Mouse (Mus musculus) hematopoietic stem cell, adult 5-6 weeks (primary cell): ENCODE data around the gene Fndc3b. TPM values are rescaled to one million over a fixed set of nuclear protein-coding genes. Genes with fewer than 3 reads are reported as not detected.

ENCODE experiments used
- ATAC-seq, 2 experiments: fragments of 125-278 bp in 1 of 2; replicated peaks in 1 of 2; 2 replicates each; pipeline ENCODE4 v1.8.0; 2016 to 2017; ENCODE audit warnings: inconsistent platforms in 2 of 2, mild to moderate bottlenecking in 2 of 2, moderate number of reproducible peaks in 2 of 2, low read depth in 1 of 2, moderate TSS enrichment in 1 of 2; ENCODE audit not compliant: low FRiP score in 2 of 2, poor library complexity in 2 of 2, severe bottlenecking in 2 of 2, insufficient read depth in 1 of 2, low TSS enrichment in 1 of 2
- total RNA-seq: library from RNA; stranded (forward); fragments of 172-1452, 232-1000 nt; gene quantifications from 2 replicates; pipeline ENCODE4 v1.2.3, GENCODE M21; 2017

The Fndc3b gene
- total RNA-seq, 1 experiment from 2014 or later = 6.5 TPM

DNA sequence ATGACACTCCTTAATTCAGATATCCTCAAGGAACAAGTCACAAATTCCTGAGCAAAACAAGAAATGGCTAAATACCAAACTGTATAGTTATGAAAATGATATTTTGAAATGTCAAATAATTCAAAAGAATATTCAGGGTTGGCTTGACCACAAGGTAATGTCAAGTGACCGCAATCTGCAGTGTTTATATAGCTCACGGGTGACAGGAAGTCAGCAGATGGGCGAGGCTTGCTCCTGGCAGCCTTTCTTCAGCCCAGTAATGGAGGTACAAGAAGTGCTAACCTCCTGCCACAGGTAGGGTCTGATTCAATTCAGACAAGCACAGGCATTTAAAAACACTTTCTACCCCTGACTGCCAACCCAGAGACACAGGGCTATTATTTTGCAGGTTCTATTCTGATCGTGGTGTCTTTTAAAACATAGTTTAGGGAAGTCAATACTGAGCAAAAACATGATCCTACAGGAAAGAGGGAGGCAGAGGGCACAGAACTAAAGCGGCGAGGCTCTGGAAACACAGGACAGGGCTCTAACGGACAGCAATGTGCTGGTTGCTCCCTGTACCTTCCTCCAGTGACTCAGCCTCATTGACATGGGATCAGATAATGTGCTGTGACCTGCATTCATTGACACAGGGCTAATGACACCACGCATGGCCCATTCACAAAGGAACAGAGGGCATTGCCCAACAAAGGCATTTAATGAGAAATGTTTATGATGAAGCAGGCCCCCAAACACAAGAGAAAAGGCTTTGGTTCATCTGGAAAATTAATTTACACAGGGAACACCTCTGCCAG lies 256.5 kb downstream of the Fndc3b start:
- ATAC-seq = no peak

DNA sequence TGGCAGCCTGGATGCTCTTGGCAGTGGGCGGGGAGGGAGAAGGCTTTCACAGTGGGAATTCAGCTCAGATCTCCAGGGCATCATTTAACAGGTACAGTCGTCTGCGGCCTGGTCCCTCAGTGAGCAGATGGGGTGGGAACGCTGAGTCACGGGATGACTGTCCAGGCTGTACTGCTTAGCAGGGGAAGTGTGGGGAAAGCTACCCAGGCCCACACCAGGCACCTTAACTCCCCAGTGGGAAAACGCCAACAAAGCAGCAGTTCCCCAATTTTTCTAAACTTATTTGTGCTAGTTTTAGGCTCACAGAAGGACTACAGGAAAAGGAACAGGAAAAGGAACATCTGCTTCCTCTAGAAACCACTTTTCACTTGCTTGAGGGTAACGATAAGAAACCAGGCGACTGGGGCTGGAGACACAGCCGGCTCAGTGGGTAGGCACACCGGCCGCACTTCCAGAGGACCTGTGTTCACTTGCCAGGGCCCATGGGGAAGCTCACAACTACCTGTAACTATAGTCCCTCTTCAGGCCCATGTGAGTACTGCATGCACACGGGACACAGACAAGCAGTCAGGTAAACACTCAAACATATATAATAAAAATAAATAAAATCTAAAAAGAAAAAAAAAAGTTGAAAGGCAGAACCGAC lies 257.5 kb downstream of the Fndc3b start:
- peak; percentile 82 to 86 for ATAC-seq

DNA sequence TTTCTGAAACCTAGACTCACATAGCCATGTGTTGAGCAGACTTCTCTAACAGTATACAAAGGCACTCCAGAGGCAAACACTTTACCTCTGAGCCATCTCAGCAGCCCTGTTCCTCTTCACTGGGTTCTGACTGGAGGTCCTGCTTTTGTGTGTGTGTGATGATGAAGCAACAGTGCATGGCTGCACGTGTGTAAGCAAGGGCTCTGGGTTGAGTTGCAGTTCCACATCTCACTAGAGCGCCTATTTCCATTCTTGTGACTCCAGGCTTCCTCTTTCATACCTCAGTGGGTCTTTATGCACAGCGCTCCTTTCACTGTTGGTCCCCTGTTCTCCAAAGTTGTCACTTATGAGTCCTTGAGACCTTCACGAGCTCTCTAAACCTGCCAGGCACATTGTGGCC lies 261.7 kb downstream of the Fndc3b start:
- ATAC-seq = no peak

DNA sequence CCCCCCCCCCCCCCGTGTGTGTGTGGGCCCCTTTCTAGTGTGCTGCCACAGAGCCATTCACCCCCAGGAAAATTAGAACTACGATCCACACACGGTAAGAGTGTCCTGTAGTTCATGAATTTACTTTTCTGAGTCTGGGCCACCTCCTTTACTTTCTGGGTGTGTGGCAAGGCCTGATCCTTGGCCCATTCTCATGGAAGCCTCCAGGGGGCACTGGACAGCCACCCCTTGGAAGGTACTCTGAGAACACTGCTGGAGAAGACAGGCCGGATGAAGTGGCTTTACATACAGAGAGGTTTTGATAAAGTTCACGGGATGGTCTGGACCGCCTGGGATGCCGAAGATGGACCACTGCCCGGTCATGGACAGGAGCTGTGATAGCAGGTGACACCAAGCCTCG lies 262.7 kb downstream of the Fndc3b start:
- ATAC-seq = no peak

DNA sequence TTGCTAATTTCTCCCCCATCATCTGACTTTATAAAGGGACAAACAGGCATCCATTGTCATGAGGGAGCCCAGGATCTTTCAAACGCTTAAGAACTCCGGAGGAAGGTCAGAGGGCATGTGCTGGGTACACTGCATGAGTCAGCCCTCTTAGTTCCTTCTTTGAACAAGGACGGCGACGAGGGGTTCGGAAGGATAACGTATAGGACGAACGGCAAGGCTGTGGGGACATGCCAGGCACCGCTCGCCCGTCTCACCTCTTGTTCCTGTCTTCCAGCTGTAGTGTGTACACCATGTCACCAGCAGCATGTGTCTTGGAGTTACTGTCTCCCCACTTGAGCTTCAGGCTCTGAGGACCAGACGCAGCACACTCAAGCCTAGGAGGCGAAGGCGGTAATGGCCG lies 271.4 kb downstream of the Fndc3b start:
- ATAC-seq = peak; percentile 51 to 60; a peak in 3 of 4 replicates

DNA sequence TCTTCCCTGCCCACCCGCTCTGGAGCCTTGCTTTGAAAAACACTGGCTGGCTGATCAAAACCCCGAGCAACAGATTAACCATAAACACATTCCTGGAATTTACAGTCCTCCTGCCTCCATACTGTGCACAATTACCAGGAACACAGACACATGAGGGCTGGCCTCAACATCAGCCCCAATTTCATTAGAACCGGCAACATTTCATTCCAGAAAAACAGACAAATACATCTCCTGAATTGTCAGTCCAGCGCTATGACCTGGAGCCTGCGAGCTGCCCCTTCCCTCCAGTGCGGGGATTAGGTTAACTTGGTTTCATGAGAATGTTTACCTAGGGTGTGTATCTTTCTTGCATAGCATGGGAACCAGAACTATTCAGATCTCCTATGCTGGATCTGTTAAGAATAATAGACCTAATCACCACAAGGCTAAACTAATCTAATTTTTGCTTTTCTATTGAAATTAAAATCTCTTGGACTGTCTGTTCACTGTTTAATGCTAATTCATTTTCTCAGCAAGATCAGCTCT lies 275.9 kb downstream of the Fndc3b start:
- no peak for ATAC-seq

DNA sequence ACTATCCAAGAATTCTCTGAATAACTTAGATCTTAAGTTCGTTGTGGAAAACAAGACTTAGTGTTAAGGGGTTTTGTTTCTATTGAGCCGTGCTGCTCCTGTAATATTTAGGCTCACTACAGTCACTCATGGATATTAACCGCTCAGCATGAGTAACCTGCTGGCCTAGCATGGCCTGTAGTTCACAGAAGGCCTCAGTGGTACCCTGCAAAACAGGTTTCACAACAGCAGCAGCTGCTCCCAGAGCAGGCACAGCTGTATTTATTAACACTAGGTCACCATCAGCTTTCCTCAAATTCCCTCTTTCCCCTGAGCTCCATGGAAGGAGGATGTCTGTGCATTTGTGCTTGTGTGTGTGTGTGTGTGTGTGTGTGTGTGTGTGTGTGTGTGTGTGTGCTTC lies 278.1 kb downstream of the Fndc3b start:
- ATAC-seq = no peak

DNA sequence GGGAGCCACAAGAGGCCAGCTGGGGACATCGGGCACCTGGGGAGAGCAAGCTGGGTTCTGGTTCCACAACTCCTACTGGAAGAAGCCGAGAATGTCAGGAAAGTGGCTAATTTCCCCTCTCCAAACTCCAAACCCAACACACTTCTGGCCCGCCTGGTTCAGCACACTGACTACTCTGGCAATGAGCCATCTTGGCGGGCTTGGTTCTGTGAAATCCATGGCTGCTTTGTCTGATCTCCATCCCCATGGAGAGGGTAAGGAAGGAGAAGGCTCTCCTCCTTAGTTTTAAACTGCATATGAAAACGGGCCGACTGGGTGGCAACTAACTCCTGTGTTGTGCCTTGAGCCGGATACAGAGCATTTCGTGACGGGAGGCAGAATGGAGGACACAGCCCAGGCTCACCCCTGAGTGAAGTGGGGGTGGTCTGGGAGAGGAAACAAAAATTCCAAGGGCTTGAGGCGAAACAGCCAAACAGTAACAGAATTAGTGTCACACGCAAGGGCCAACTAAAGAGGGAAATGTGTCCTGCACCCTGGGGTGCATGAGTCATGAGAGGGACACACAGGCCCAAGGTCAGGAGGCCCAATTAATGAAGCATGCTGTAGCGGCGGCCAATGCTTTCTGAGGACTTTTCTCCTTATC lies 280.4 kb downstream of the Fndc3b start:
- no peak for ATAC-seq

DNA sequence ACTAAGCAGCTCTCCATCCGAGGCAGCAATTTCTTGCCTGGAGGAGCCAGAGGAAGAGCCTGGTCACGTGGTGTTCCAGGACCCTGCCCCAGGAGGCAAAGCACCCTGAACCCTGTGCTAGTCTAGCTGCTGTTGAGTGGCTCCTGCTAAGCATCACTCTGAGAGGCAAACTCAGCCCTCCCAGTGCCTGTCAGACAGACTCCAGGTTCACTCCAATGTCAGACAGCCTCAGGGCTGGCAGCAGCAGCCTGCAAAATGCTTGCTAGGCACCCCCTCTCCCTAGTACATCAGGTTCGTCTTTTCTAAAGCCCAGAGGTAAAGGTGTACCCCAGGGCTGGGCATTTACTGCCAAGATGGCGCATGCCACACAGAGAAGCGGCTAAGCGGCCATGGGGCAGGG lies 283.7 kb downstream of the Fndc3b start:
- ATAC-seq = no peak

DNA sequence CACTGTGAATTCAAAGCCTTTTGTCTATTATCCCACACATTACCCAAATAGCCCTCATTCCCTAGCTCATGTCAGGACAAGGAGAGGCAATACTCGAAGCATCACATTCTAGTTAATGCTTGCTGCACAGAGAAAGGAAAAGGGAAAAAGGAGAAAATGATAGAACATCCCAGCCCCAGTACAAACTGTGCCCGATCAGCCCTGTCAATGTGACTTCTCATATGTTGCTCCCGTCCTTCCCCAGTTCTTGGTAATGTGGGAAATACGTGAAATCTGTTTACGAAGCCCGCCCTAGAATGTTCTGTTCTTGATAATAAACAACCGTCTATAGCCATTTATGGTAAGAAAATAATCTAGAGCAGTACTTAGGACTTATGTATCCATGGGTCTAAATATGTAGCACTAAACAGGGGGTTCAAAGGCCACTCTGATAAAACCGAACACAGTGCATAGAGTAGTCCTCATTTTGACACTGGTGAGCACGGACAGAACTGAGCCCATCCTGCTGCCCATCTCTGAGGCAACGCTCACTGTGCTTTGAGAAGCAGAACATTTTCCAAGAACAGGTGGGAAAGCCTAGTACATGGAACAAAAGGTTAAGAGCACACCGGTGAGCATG lies 286.9 kb downstream of the Fndc3b start:
- ATAC-seq = no peak

DNA sequence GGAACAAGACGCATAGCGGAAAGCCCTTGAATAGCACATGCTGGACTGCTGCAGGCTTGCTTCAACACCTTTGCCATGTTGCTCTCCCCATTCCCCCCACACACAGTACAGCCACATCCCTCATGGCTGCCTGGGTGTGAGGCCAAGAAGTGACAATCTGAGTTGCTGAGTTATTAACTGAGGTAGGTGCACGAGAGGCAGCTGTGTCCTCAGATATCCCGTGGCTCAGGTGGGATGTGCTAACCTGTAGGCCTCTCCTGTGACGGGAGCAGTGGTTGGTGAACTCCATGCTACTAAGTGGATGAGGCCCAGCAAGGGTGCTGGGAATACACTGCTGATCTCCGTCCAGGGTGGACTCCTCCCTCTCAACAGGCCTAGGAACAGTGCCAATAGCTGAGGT lies 288.6 kb downstream of the Fndc3b start:
- no peak for ATAC-seq

DNA sequence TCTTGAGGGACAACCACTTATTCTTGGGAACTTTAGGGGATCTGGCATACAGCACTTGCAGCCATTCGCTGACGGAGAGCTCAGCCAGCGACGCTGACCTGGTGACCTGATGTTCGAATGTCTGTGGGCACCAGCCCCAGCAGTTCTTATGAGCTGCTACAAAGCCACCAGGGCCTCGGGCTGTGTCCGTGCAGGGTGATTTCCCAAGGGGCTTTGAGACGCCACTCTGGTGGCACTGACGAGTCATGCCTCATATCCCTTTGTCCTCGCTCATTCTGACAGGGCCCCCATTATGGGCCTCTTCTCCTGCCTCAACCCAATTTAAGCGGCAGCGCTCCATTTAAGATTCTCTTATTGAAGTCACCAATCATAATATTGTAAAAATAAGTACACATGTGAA lies 289.1 kb downstream of the Fndc3b start:
- ATAC-seq = no peak

DNA sequence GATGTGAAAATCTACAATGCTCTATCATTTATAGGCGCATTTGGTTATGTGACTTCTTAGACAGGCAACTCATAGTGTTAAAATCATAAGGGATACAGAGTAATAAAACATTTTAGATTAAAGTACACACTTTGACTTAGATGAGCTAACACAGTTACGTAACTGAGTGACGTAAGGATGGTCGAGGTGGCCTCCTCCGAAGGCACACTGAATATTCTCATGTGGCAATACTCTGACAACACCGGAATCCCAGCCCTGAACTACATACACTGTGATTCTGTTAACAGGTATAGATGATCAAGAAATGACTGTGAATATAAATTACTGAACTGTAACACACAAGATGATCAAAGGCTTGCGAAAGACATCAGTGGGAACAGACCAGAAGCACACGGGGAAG lies 292.5 kb downstream of the Fndc3b start:
- ATAC-seq = no peak

DNA sequence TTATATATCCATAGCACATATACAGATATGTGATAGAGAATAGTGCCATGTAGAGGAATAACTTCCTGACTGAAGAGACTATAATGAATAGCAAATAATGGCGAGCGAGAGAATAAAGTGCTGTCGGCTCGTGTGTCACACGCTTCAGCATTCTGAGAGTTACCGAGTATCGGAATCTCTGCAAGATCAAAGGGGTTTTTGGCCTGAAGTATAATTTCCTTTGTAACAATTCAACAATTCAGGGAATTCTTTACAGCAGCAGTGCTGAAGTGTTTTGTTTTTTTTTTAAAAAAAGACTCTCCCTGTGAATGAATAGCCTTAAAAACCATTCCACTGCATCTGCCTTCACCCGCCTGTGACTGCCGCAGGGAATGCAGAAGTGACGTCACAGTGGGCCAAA lies 294.3 kb downstream of the Fndc3b start:
- ATAC-seq = no peak

DNA sequence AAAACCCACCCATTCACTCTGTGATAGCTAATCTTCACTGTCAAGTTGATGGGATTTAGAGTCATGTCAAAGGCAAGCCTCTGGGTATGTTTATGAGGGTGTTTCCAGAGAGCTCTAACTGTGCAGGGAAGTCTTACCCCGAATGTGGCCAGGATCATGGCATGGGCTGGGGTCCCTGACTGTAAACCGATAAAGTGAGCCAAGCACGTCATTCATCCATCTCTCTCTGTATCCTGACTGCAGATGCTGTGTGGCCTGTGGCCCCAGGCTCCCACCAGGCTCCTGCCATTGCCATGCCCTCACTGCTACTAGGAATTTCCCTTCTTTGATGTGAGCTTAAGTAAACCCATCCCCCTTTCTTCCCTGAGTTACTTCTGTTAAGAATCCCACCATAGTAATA lies 297.5 kb downstream of the Fndc3b start:
- no peak for ATAC-seq

DNA sequence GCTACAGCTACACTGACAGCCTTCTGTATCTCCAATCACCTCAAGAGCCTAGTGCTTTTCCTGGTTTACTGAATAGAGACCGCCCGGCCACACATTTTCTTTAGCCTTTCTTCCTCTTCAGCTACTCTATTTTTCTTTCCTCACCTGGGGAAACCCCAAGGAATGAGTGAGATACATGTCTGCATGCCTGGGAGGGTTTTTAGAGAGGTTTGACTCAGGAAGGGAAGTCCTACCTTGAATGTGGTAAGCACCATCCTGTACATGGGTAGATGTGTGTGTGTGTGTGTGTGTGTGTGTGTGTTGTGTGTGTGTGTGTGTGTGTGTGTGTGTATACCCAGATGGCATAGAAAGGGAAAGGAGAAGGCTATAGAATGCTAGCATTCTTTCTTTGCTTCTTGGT lies 299.8 kb downstream of the Fndc3b start:
- ATAC-seq = no peak

DNA sequence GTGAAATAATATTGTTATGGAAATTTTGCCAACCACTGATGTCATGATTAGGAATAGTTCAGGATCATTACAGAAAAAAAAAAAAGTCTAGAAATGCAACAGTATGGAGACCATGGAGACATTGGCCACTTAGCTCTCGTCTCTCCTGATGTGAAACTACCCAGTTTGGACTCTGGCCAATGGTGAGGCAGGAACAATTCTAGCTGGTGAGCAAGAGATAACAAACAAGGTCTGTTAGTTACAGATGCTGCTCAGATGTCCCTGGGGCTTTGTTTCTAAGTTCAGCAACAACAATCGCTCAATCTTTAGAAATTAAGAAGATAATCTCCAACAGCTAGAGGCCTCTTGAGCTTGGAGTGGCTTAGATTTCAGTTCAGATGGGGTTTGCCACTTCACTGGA lies 302.5 kb downstream of the Fndc3b start:
- ATAC-seq = no peak

DNA sequence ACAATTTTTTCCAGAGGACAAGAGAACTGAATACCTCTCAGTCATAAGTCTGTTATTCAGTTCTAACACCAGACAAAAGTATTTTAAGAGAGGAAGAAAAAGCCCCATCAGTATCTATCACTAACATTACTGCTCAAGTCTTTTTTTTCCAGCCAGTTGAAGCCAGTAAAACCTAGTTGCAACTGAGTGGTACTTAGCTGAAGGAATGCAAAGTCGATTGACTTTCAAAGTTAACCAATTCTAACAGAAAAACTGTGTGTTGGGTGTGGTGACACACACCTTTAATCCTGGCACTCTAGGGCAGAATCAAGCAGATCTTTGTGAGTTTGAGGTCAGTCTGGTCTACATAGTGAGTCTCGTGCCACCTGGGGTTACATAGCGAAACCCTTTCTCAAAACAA lies 304.7 kb downstream of the Fndc3b start:
- no peak for ATAC-seq
